Mouse (Mus musculus): ENCODE measurements around the gene Ranbp10.

GRCm38 (mm10) chr8:105874301-105874700 lies 47.2 kb upstream of the Ranbp10 start:
- TF ChIP-seq POLR2A (IDR thresholded peaks at IDR 0.05; ENCODE audit: borderline replicate concordance, low read depth, low read length) (no peak), CTCF (IDR thresholded peaks at IDR 0.05; ENCODE audit: low read depth, low read length) (no peak)

All from bone marrow macrophage, adult 2 months (primary cell).